Mouse (Mus musculus): ENCODE results near the gene Gm43302.
A peak's percentile ranks its signal among the peaks of the same experiment; 100 is the strongest.
"Not testable (repeated sequence)": the region's sequence is repeated elsewhere in the genome, so short reads cannot be mapped to it uniquely, and the experiment has no call there.

Gm43302 gene

GRCm38 (mm10) chr5:105293226-105294165 is at the start of gene Gm43302, which contains the start of gene Gbp6:
Gm43302 (minus strand) TSS chr5:105293695.
Gbp6 (minus strand) TSS chr5:105293698.
- peak; percentile 30 for DNase-seq

- DNase-seq: no peak
Measured at GRCm38 (mm10) chr5:105341281-105341680, 47.8 kb upstream of the Gm43302 start.

- no peak for DNase-seq
Measured at GRCm38 (mm10) chr5:105322543-105322942, 29.0 kb upstream of the Gm43302 start.

DNA sequence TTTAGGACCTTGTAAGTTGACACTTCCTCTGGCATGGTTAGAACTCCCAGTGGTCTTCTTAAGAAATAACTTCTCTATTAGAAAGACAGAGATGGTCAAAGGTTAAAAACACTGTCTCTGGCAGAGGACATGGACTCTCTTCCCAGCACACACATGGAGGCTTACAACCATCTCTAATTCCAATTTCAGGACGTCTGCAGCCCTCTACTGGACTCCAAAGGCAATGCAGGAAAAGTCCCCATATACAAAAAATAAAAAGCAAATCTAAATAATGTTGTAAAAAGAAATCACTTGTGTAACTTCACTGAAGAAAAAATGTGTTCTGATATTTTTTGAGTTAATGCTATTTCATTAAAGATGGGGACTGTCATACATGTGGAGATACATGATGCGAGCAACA is 17.4 kb upstream of the Gm43302 start:
- no peak for DNase-seq

GRCm38 (mm10) chr5:105309148-105309547 is 15.7 kb upstream of the Gm43302 start:
- not testable (repeated sequence) for DNase-seq

DNA sequence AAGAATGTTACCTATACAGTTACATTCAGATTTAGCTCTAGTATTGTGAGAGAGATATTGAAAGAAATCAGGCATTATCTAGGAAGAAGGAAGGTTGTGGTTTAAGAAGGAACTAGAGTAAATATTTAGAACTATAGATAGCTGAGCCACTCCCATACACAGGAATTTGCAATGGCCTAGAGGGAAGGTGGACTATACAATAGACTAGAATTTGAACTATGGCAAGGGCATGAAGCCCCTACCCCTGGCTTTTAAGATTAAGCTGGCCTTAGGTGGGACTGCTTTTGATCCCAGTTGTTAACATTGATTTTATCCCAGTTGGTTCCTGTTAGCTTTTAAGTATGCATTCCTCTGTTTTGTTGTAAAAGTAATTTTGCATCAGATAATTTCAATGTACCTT is 13.5 kb upstream of the Gm43302 start:
- DNase-seq: not testable (repeated sequence)

GRCm38 (mm10) chr5:105306159-105306581 is 12.7 kb upstream of the Gm43302 start:
- DNase-seq: no peak

DNA sequence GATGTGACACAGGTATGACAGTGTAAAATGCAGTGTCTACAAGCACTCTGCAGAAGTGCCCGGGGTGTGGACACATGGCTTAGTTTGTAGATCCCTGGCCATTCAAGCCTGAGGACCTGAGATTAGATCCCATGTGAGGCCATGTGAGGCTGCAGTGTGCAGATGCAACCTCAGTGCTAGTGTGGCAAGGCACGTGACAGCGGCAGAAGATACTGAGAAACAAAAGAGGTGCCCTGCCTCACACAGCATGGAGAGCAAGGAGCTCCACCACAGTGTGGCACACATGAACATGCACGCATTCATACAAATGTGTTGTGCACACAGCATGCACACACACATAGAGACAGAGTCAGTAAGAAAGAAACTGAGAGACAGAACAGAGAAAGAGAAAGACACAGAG is 12.2 kb upstream of the Gm43302 start:
- DNase-seq: not testable (repeated sequence)

GRCm38 (mm10) chr5:105301963-105302362 is 8.5 kb upstream of the Gm43302 start:
- DNase-seq: peak; percentile 30

DNA sequence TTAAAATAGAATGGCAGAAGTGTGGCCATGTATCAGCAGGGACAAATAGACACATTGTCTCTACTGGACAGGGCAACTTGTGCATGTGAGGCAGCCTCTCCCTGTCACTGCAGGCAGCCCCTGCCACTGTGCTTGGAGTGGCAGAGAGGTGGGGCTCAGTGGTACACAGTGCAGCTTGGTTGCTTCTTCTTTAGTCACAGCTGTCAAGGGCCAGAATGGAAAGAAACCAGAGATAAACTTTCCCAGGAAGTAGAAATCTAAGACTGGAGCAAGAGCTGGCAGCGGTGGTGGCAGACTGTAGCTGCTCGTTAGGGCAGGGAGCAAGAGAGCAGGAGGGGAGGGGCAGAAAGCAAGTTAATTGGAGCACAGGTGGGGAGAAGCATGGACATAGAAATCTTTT is 8.0 kb upstream of the Gm43302 start:
- peak; percentile 20 for DNase-seq

DNA sequence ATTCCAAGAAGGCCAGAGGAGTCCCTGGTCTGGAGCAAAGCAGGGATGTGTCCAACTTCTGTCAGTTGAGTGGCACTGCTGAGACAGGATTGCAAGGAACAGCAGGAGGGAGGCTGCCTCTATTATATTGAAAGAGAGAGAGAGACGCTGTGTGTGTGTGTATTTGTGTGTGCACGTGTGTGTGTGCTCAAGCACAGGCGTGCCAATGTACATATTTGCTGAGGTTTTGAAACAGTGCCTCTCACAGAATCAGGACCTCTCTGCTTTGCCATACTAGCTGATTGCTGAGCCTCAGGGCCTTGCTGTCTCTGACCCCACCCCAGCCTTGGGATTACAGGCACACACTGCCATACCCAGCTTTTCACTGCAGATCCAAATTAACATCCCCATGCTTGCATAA is 2.3 kb upstream of the Gm43302 start:
- DNase-seq: no peak

DNA sequence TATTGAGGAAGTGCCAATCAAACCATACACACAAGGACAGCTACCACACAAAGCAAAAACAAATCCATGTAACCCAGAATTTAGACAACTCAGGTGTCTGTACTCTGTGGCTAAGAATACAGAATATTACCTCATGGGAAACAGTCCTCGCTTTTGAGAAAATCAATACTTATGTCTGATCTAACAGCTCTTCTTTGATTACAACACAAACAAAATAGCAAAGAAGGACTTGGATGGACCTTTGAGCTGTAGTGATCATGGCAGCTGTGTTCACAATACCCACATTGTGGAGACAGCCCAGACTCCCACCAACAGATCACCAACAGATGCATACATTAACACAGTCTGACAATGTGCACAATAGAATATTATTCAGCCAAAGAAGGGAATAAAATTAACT is 1.0 kb downstream of the Gm43302 start:
- no peak for DNase-seq

GRCm38 (mm10) chr5:105290921-105291320 is 2.6 kb downstream of the Gm43302 start:
- DNase-seq: not testable (repeated sequence)

DNA sequence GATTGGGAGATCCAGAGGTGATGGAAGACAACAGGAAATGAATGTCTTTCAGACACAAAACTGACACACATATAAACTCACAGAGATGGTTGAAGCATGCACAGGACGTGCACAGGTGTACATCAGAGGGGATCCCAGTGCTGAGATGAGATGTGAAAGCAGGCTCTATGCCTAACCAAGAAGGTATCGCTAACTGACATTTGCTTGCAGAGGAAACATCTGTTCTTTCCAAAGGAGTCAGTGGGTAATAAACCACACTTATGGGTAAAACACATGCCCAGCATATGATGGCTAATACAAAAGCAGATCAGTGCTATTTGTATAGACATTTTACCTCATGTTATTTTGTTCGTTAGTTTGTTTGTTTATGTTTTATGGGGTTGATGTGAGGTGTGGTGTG is 32.8 kb downstream of the Gm43302 start:
- not testable (repeated sequence) for DNase-seq

GRCm38 (mm10) chr5:105252491-105252890 is 41.0 kb downstream of the Gm43302 start:
- DNase-seq: no peak

GRCm38 (mm10) chr5:105244741-105245140 is 48.8 kb downstream of the Gm43302 start:
- DNase-seq: not testable (repeated sequence)

DNA sequence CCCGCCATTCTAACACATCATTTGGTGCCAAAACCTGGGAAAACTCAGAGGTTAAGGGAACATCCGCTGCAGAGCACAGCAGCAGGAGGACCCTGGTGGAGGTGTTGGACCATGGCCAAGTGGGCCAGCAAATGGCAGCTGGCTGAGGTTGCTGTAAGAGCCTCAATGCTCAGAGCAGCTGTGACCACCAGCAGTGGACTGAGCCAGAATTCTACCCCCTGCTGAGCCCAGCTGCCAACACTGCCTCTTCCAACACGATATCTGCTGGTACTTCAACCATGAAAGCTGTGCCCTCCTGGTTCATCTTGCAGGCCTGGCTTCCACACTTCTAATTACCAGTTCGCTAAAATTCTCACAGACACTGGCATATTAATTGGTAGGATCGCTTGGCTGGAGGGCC is 52.5 kb downstream of the Gm43302 start:
- DNase-seq: not testable (repeated sequence)

- peak; percentile 36 for DNase-seq
Measured at GRCm38 (mm10) chr5:105239483-105240047, 53.9 kb downstream of the Gm43302 start, which contains the start of gene Gbp10. Gbp10 (minus strand) TSS chr5:105239533.

GRCm38 (mm10) chr5:105238402-105238801 is 55.1 kb downstream of the Gm43302 start:
- not testable (repeated sequence) for DNase-seq

DNA sequence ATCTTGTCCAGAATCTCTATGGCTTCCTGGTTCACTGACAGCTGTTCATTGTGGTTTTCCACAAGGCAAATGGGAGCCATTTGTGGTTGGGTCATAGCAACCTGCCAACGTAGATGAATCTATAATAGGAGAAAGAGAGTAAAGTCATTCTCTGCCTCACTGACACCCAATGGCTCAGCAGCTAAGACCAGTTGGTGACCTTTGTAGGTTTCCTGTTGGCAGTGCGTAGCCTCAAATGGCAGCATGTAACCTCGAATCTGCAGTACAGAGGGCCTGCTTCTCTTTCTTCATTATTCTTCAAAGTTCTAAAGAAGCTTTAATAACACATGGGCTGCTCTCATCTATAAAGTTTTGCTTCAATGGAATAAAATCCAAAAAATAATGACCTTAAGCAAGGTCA is 57.5 kb downstream of the Gm43302 start:
- DNase-seq: not testable (repeated sequence)

DNA sequence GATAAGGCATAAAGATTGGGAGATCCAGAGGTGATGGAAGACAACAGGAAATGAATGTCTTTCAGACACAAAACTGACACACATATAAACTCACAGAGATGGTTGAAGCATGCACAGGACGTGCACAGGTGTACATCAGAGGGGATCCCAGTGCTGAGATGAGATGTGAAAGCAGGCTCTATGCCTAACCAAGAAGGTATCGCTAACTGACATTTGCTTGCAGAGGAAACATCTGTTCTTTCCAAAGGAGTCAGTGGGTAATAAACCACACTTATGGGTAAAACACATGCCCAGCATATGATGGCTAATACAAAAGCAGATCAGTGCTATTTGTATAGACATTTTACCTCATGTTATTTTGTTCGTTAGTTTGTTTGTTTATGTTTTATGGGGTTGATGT is 84.5 kb downstream of the Gm43302 start:
- DNase-seq: not testable (repeated sequence)

- not testable (repeated sequence) for DNase-seq
Measured at GRCm38 (mm10) chr5:105200791-105201355, 92.6 kb downstream of the Gm43302 start.

GRCm38 (mm10) chr5:105199149-105199548 is 94.3 kb downstream of the Gm43302 start:
- not testable (repeated sequence) for DNase-seq

All from kidney, adult 11 months (tissue).